Mouse (Mus musculus): ENCODE data around the gene Large2. TPM values are rescaled to one million over a fixed set of nuclear protein-coding genes. Genes with fewer than 3 reads are reported as not detected.

The Large2 gene
- polyA plus RNA-seq, 1 experiment from 2014 or later: 2.6 TPM

- Histone ChIP-seq H3K27ac (replicated peaks) (no peak overlapping the region), H3K4me1 (peaks cover 42% of the 10 kb centered on the region), H3K27me3 (no peaks in the 10 kb centered on the region), H3K9me3 (no peaks in the 10 kb centered on the region), H3K4me2 (replicated peaks) (peak overlapping the region; percentile 90), H3K9ac (replicated peaks) (0 out of 2 replicates have a peak overlapping the region, but pooled peaks have one; percentile 67), H3K4me3 (peak overlapping the region; percentile 76), H3K36me3 (peaks cover 23% of the 10 kb centered on the region)
- no peak for ATAC-seq (replicated peaks)
- 80% methylated on average over 6 of the region's 6 CpGs for WGBS
These were observed 1.6 kb upstream of the Large2 start for GRCm38 (mm10) chr2:92376300-92376699.

GRCm38 (mm10) chr2:92375788-92376187 is 1.1 kb upstream of the Large2 start:
- Histone ChIP-seq H3K9me3 (no peaks in the 10 kb centered on the region), H3K4me1 (peaks cover 47% of the 10 kb centered on the region), H3K4me2 (replicated peaks) (peak overlapping the region; percentile 90), H3K27me3 (no peaks in the 10 kb centered on the region), H3K36me3 (peaks cover 18% of the 10 kb centered on the region), H3K27ac (replicated peaks) (peak overlapping the region; percentile 86), H3K9ac (replicated peaks) (peak overlapping the region; percentile 67), H3K4me3 (peak overlapping the region; percentile 76)
- 13% methylated on average over 10 of the region's 10 CpGs for WGBS
- no peak; the same call in 1 of the 2 replicates for ATAC-seq (replicated peaks)

- no peaks in the 10 kb centered on the region for H3K9me3 ChIP-seq
- H3K4me1 ChIP-seq: peaks cover 53% of the 10 kb centered on the region
- H3K4me3 ChIP-seq: peak overlapping the region; percentile 76
- peaks cover 16% of the 10 kb centered on the region for H3K36me3 ChIP-seq
- peak overlapping the region; percentile 86 for H3K27ac ChIP-seq (replicated peaks)
- H3K4me2 ChIP-seq (replicated peaks): peak overlapping the region; percentile 90
- H3K9ac ChIP-seq (replicated peaks): peak overlapping the region; percentile 67
- peak; percentile 94 for ATAC-seq (replicated peaks)
- 0% methylated on average over 29 of the region's 29 CpGs for WGBS
- H3K27me3 ChIP-seq: peaks cover under 1% of the 10 kb centered on the region; the same call in 1 of the 2 replicates
These were observed 492 bp upstream of the Large2 start for GRCm38 (mm10) chr2:92375099-92375623.

- Histone ChIP-seq H3K4me3 (no peak overlapping the region), H3K36me3 (peaks cover 4% of the 10 kb centered on the region; the same call in 1 of the 2 replicates), H3K4me2 (replicated peaks) (no peak overlapping the region), H3K4me1 (peaks cover 54% of the 10 kb centered on the region), H3K9ac (replicated peaks) (no peak overlapping the region), H3K27ac (replicated peaks) (peak overlapping the region; percentile 17; the same call in 1 of the 2 replicates), H3K27me3 (peaks cover 11% of the 10 kb centered on the region; the same call in 1 of the 2 replicates), H3K9me3 (no peaks in the 10 kb centered on the region)
- WGBS: 61% methylated on average over 11 of the region's 11 CpGs
- no peak for ATAC-seq (replicated peaks)
These were observed 1.2 kb downstream of the Large2 start for GRCm38 (mm10) chr2:92373437-92373813.

- 18% methylated on average over 9 of the region's 9 CpGs for WGBS
- Histone ChIP-seq H3K4me1 (peaks cover 54% of the 10 kb centered on the region), H3K9ac (replicated peaks) (no peak overlapping the region), H3K27me3 (peaks cover 11% of the 10 kb centered on the region; the same call in 1 of the 2 replicates), H3K4me2 (replicated peaks) (no peak overlapping the region), H3K27ac (replicated peaks) (peak overlapping the region; percentile 17; the same call in 1 of the 2 replicates), H3K9me3 (no peaks in the 10 kb centered on the region), H3K4me3 (no peak overlapping the region), H3K36me3 (no peaks in the 10 kb centered on the region)
- no peak for ATAC-seq (replicated peaks)
These were observed 1.8 kb downstream of the Large2 start for GRCm38 (mm10) chr2:92372767-92373436.

- Histone ChIP-seq H3K4me1 (peaks cover 54% of the 10 kb centered on the region), H3K36me3 (no peaks in the 10 kb centered on the region), H3K4me3 (no peak overlapping the region), H3K27me3 (peaks cover 11% of the 10 kb centered on the region; the same call in 1 of the 2 replicates), H3K4me2 (replicated peaks) (no peak overlapping the region), H3K9me3 (no peaks in the 10 kb centered on the region), H3K9ac (replicated peaks) (no peak overlapping the region), H3K27ac (replicated peaks) (no peak overlapping the region)
- ATAC-seq (replicated peaks): no peak
- 4% methylated on average over 10 of the region's 10 CpGs for WGBS
These were observed 2.5 kb downstream of the Large2 start for GRCm38 (mm10) chr2:92371971-92372690.

GRCm38 (mm10) chr2:92370821-92371805 is 3.6 kb downstream of the Large2 start:
- Histone ChIP-seq H3K9me3 (no peaks in the 10 kb centered on the region), H3K36me3 (no peaks in the 10 kb centered on the region), H3K4me2 (replicated peaks) (peak overlapping the region; percentile 37), H3K4me1 (peaks cover 51% of the 10 kb centered on the region), H3K4me3 (peak overlapping the region; percentile 22), H3K27me3 (peaks cover 11% of the 10 kb centered on the region; the same call in 1 of the 2 replicates), H3K27ac (replicated peaks) (no peak overlapping the region), H3K9ac (replicated peaks) (0 out of 2 replicates have a peak overlapping the region, but pooled peaks have one; percentile 30)
- no peak for ATAC-seq (replicated peaks)
- 3% methylated on average over 45 of the region's 45 CpGs for WGBS

- H3K27ac ChIP-seq (replicated peaks): no peak overlapping the region
- 0 out of 2 replicates have a peak overlapping the region, but pooled peaks have one; percentile 30 for H3K9ac ChIP-seq (replicated peaks)
- no peaks in the 10 kb centered on the region for H3K9me3 ChIP-seq
- H3K4me3 ChIP-seq: peak overlapping the region; percentile 22
- H3K27me3 ChIP-seq: peaks cover 11% of the 10 kb centered on the region; the same call in 1 of the 2 replicates
- peaks cover 44% of the 10 kb centered on the region for H3K4me1 ChIP-seq
- peak overlapping the region; percentile 37 for H3K4me2 ChIP-seq (replicated peaks)
- 12% methylated on average over 18 of the region's 19 CpGs for WGBS
- no peaks in the 10 kb centered on the region for H3K36me3 ChIP-seq
- no peak for ATAC-seq (replicated peaks)
These were observed 4.3 kb downstream of the Large2 start for GRCm38 (mm10) chr2:92370375-92370774.

- no peak overlapping the region for H3K4me2 ChIP-seq (replicated peaks)
- peaks cover 8% of the 10 kb centered on the region; the same call in 1 of the 2 replicates for H3K36me3 ChIP-seq
- H3K9me3 ChIP-seq: no peaks in the 10 kb centered on the region
- H3K9ac ChIP-seq (replicated peaks): no peak overlapping the region
- H3K27ac ChIP-seq (replicated peaks): no peak overlapping the region
- WGBS: 45% methylated on average over 20 of the region's 20 CpGs
- peaks cover 11% of the 10 kb centered on the region; the same call in 1 of the 2 replicates for H3K27me3 ChIP-seq
- no peak overlapping the region for H3K4me3 ChIP-seq
- peaks cover 25% of the 10 kb centered on the region for H3K4me1 ChIP-seq
- no peak for ATAC-seq (replicated peaks)
These were observed 7.2 kb downstream of the Large2 start for GRCm38 (mm10) chr2:92367383-92368029.

- Histone ChIP-seq H3K4me2 (replicated peaks) (no peak overlapping the region), H3K36me3 (peaks cover 16% of the 10 kb centered on the region; the same call in 1 of the 2 replicates), H3K4me3 (no peak overlapping the region), H3K9ac (replicated peaks) (no peak overlapping the region), H3K27me3 (peaks cover 11% of the 10 kb centered on the region; the same call in 1 of the 2 replicates), H3K4me1 (peaks cover 5% of the 10 kb centered on the region), H3K27ac (replicated peaks) (no peak overlapping the region), H3K9me3 (no peaks in the 10 kb centered on the region)
- no peak for ATAC-seq (replicated peaks)
- 90% methylated on average over 10 of the region's 10 CpGs for WGBS
These were observed 9.1 kb downstream of the Large2 start for GRCm38 (mm10) chr2:92365568-92365967.

- peaks cover 26% of the 10 kb centered on the region for H3K36me3 ChIP-seq
- no peak overlapping the region for H3K4me2 ChIP-seq (replicated peaks)
- H3K9me3 ChIP-seq: no peaks in the 10 kb centered on the region
- 88% methylated on average over 4 of the region's 4 CpGs for WGBS
- H3K4me1 ChIP-seq: 0 out of 2 replicates have a peak, but pooled peaks cover 4% of the 10 kb centered on the region
- H3K27me3 ChIP-seq: peaks cover 2% of the 10 kb centered on the region; the same call in 1 of the 2 replicates
- H3K9ac ChIP-seq (replicated peaks): no peak overlapping the region
- H3K4me3 ChIP-seq: no peak overlapping the region
- no peak overlapping the region for H3K27ac ChIP-seq (replicated peaks)
- ATAC-seq (replicated peaks): no peak
These were observed 10.6 kb downstream of the Large2 start for GRCm38 (mm10) chr2:92364086-92364485.

Data from forebrain, embryonic 15.5 days (tissue).